Mouse (Mus musculus) hindbrain, embryonic 11.5 days (tissue): ENCODE data around the gene Gmcl1. TPM values are rescaled to one million over a fixed set of nuclear protein-coding genes. Genes with fewer than 3 reads are reported as not detected.

Source experiments
- ATAC-seq: fragments of 200-750 bp; cut with Nextera tagmentation; 2 replicates; pipeline ENCODE4 v1.8.0; 2017; ENCODE audit warnings: mild to moderate bottlenecking, moderate TSS enrichment, moderate library complexity; ENCODE audit not compliant: low FRiP score
- DNase-seq: peaks from one replicate; pipeline ENCODE4 v3.0.0-alpha.2; 2015; ENCODE audit warnings: low spot score
- H3K27ac ChIP-seq: fragments of 300-500 bp; sonication (generic); 2 replicates; pipeline ENCODE4 v1.5.1; 2014; ENCODE audit warnings: mild to moderate bottlenecking, low read depth, low read length
- H3K27me3 ChIP-seq: fragments of 300-500 bp; sonication (generic); 2 replicates; pipeline ENCODE4 v1.6.1; 2014; ENCODE audit warnings: mild to moderate bottlenecking, low read length, moderate library complexity, mixed read lengths; ENCODE audit not compliant: control insufficient read depth, insufficient read depth
- H3K36me3 ChIP-seq: fragments of 300-500 bp; sonication (generic); 2 replicates; pipeline ENCODE4 v1.6.1; 2014; ENCODE audit warnings: mild to moderate bottlenecking, low read length, moderate library complexity, mixed read lengths; ENCODE audit not compliant: control insufficient read depth, insufficient read depth
- H3K4me1 ChIP-seq: fragments of 300-500 bp; sonication (generic); replicated peaks from 2 replicates; pipeline ENCODE4 v1.6.1; 2014; ENCODE audit warnings: low read length, mixed read lengths; ENCODE audit not compliant: control insufficient read depth, insufficient read depth
- H3K4me2 ChIP-seq: fragments of 300-500 bp; sonication (generic); replicated peaks from 2 replicates; pipeline ENCODE4 v1.6.1; 2014; ENCODE audit warnings: mild to moderate bottlenecking, low read depth, low read length
- H3K4me3 ChIP-seq: fragments of 300-500 bp; sonication (generic); 2 replicates; pipeline ENCODE4 v1.5.1; 2014; ENCODE audit warnings: low read depth, low read length
- H3K9ac ChIP-seq: fragments of 300-500 bp; sonication (generic); 2 replicates; pipeline ENCODE4 v1.6.1; 2014; ENCODE audit warnings: low read depth, low read length
- H3K9me3 ChIP-seq: fragments of 300-500 bp; sonication (generic); 2 replicates; pipeline ENCODE4 v1.6.1; 2016; ENCODE audit warnings: low read length; ENCODE audit not compliant: control insufficient read depth
- WGBS: fragments of 180-500 bp; shearing (Covaris S2); extraction: QIAGEN DNeasy Blood & Tissue Kit; methylation state at CpG from one replicate; pipeline ENCODE4 v1.1.7; 2014; 5-methylcytosine and 5-hydroxymethylcytosine counted together
- polyA plus RNA-seq: library from polyadenylated mRNA; unstranded; fragments of >200 nt; fragmentation: Nextera tagmentation; extraction: Ambion mirVana; gene quantifications from 2 replicates; pipeline ENCODE4 v1.2.1, GENCODE M21; 2014

Gmcl1 gene
- polyA plus RNA-seq = 51.5 and 54.1 TPM in 2 replicates

DNA sequence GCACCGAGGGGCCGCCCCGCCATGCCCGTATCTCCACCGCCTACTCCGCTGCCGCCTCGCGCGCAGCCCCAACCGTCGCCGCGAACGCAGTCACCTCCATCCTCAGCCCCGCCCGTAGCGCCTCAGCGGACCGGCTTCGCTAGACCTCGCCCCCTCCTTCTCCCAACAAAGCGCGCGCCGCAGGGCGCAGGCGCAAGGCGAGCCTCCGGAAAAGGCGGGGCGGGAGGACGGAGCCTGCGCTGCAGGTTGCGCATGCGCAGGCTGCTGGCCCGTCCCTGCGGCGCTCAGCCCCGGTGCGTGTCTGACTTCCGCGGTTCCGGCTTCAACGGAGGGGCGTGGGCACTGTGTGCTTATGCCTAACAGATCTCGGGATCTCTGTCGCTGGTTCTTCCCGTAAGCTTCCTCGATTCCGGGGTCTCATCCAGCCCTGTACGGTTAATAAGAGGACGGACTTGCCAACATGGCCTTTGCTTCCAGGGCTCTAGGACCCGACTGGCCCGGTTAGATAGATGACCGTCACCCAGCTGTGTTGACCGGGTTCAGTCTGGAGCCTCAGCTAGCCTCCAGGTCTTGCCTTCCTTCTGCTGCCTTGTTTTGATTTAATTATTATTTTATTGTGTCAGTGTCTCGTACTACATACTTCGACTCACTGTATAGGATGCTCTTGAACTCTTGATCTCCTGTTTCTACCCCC, at the start of gene Gmcl1:
Gmcl1 (minus strand) TSS at position 201 of the 694 bp plus-strand sequence.
- Histone ChIP-seq H3K9ac (peak within 1 kb of the TSS; percentile 89), H3K27me3 (no peaks in the 10 kb centered on the region), H3K4me2 (peak within 1 kb of the TSS; percentile 88), H3K27ac (peak within 1 kb of the TSS; percentile 87), H3K36me3 (no peaks in the 10 kb centered on the region), H3K4me3 (peak within 1 kb of the TSS; percentile 90), H3K9me3 (no peaks in the 10 kb centered on the region), H3K4me1 (no peaks in the 10 kb centered on the region)
- DNase-seq (peak; percentile 99), ATAC-seq (peak; percentile 94)
- 1% methylated on average over 54 of the region's 59 CpGs for WGBS

DNA sequence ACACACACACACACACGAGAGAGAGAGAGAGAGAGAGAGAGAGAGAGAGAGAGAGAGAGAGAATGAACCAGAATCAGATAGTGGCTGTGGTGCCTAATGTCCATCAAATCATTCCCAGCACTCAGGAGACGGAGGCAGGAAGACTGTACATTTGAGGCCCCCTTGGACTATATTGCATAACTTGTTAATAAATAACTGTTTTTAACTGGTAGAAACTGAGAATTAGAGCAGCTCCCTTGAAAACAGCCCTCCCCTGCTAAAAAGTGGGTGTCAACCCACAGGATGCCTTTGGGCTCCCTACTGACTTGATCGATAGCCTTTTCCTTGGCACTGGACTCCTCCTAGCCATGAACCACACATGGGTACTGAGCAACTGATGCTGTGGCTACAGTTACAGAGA, 49.2 kb upstream of the Gmcl1 start:
- ATAC-seq = no peak
- WGBS = 91% methylated on average over 2 of the region's 3 CpGs

DNA sequence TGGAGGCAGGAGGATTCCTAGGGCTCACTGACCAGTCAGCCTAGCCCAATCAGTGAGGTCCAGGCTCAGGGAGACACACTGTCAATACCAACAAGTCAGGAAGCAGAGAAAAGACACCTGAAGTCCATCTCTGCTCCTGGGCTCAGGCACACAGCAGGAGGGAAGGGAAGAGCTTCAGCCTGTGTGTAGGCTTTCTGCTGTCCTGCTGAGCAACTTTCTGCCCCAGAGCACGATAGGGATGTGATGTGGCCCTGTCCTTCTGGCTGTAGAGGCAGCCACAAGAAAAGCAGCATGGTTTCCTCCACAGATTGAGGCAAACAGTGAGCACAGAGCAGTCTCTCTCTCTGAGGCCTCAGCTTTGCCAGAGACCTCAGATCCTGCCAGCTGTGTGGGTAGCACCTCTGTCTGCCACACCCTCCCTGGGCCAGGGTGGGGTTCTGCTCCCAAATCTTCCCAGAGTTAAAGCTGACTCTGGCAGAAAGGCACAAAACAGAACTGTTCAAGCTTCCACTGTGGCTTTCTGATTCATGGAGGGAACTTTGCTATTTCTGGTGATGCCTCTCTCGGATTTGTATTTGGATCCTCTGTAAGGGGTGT, 48.3 kb upstream of the Gmcl1 start:
- no peaks in the 10 kb centered on the region for H3K27me3 ChIP-seq
- no peak overlapping the region for H3K27ac ChIP-seq
- no peaks in the 10 kb centered on the region for H3K36me3 ChIP-seq
- H3K9ac ChIP-seq = no peak overlapping the region
- no peaks in the 10 kb centered on the region for H3K9me3 ChIP-seq
- no peaks in the 10 kb centered on the region for H3K4me1 ChIP-seq
- no peak overlapping the region for H3K4me3 ChIP-seq
- DNase-seq (no peak), ATAC-seq (no peak)
- H3K4me2 ChIP-seq = no peak overlapping the region
- WGBS = 41% methylated on average over 2 of the region's 2 CpGs

More for the DNA sequence above, 49.2 kb upstream of the Gmcl1 start:
- Histone ChIP-seq H3K4me1 (no peaks in the 10 kb centered on the region), H3K27me3 (no peaks in the 10 kb centered on the region), H3K4me2 (no peak overlapping the region), H3K36me3 (no peaks in the 10 kb centered on the region), H3K9me3 (no peaks in the 10 kb centered on the region), H3K27ac (no peak overlapping the region), H3K9ac (no peak overlapping the region), H3K4me3 (no peak overlapping the region)
- DNase-seq = no peak

DNA sequence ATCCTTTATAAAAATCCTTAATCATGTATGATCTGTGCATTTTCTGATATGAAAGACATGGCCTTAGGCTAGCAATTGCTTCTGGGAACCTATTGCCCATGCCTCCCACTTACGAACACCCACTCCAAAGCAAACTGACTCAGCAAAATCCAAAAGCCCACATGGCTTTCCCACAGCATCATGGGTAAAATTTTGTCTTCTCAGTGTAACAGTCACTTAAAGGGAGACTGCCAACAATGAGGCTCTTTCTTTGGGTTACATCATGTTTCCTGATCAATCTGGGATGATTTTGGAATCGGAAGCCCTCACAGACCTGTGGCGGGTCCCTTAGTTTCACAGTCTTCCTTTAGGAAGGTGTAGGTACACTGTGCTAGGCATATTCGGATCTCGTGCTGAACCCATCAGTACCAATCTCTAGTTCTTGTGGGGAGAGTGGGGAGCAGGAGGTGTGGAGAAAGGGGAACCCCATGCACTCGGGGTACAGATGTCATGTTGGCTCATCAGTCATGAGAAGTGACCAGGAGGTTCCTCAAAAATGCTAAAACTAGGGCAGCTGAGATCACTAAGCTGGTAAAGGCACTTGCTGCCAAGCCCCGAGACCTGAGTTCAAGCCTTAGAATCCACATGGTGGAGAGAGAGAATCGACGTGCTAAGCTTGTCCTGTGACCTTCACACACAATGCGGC, 45.9 kb upstream of the Gmcl1 start:
- 89% methylated on average over 10 of the region's 10 CpGs for WGBS

DNA sequence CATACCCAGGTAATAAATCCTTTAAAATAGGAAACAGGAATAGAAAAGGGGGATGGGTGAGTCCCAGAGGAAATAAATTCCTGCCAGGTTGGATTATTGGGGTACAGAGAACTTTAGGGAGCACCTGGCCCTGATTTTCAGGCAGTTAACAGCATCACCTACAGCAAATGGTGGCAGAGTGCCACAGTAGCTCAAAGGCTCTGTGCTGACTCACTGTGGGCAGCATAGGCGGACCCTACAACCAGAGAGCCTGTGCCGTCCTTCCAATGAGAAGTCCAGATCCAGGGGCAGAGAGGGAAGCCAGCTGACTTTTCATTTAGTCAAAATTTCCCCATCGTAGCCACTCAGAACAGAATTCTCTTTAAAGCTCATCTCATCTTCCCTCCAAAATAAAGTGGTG, 44.0 kb upstream of the Gmcl1 start:
- Histone ChIP-seq H3K4me1 (no peaks in the 10 kb centered on the region), H3K9ac (no peak overlapping the region), H3K36me3 (no peaks in the 10 kb centered on the region), H3K9me3 (no peaks in the 10 kb centered on the region), H3K4me3 (no peak overlapping the region), H3K27me3 (no peaks in the 10 kb centered on the region), H3K27ac (no peak overlapping the region), H3K4me2 (no peak overlapping the region)
- WGBS = 74% methylated on average over 3 of the region's 3 CpGs
- DNase-seq (no peak), ATAC-seq (no peak)

More for the DNA sequence above, 45.9 kb upstream of the Gmcl1 start:
- H3K4me2 ChIP-seq = no peak overlapping the region
- ATAC-seq = no peak
- no peaks in the 10 kb centered on the region for H3K27me3 ChIP-seq
- H3K4me1 ChIP-seq = no peaks in the 10 kb centered on the region
- no peak overlapping the region for H3K9ac ChIP-seq
- H3K27ac ChIP-seq = no peak overlapping the region
- no peak overlapping the region for H3K4me3 ChIP-seq
- DNase-seq = no peak
- no peaks in the 10 kb centered on the region for H3K9me3 ChIP-seq
- H3K36me3 ChIP-seq = no peaks in the 10 kb centered on the region

DNA sequence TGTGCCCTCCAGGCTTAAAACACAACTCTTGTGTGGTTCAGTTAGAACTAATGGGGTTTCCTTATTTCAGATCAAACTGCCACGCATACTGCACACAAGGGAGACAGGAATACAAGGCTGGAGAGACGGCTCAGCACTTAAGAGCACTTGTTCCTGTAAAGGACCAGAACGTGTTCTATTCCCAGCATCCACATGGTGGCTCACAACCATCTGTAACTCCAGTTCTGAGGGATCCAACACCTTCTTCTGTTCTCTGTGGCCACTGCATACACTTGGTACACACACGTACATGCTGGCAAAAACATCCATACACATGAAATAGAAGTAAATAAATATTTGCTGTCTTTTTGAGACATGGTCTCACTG, 43.5 kb upstream of the Gmcl1 start:
- no peak for DNase-seq
- H3K4me3 ChIP-seq = no peak overlapping the region
- no peaks in the 10 kb centered on the region for H3K9me3 ChIP-seq
- no peaks in the 10 kb centered on the region for H3K36me3 ChIP-seq
- no peaks in the 10 kb centered on the region for H3K4me1 ChIP-seq
- no peak overlapping the region for H3K9ac ChIP-seq
- H3K27me3 ChIP-seq = no peaks in the 10 kb centered on the region
- WGBS = 69% methylated on average over 4 of the region's 4 CpGs
- no peak overlapping the region for H3K27ac ChIP-seq
- no peak for ATAC-seq
- H3K4me2 ChIP-seq = no peak overlapping the region

DNA sequence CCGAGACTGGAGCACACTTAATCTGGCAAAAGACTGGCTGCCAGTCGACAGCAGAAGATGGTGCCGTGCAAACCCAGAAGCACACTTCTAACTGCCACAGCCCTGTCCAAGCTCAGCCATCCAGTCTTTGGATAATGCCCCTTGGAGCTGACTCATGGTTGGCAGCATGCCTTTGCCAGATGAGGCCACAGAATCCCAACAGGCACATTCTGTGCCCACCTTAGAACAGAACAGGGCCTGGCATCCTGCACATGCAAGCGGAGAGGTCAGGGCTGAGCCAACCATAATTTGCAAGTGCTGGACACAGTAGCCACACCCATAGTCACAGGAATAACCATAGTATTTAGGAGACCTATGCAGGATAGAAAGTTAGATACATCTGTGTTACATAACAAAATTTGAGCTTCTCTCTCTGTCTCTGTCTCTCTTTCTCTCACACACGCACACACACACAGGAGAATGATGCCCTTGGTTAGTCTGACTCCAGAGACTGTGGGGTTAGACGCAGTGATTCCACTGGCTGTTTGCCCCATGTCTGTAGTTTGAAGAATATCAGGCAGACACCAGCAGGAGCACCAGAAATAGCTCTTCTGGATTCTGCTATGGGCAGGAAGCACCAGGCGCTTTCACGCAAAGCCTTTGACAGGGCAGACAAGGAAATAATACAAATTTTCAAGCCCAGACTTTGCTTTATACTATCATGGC, 43.0 kb upstream of the Gmcl1 start:
- H3K4me3 ChIP-seq = no peak overlapping the region
- no peak overlapping the region for H3K9ac ChIP-seq
- H3K9me3 ChIP-seq = no peaks in the 10 kb centered on the region
- WGBS = 93% methylated on average over 8 of the region's 8 CpGs
- no peak overlapping the region for H3K27ac ChIP-seq
- H3K4me2 ChIP-seq = no peak overlapping the region
- no peak for DNase-seq
- no peaks in the 10 kb centered on the region for H3K27me3 ChIP-seq
- H3K4me1 ChIP-seq = no peaks in the 10 kb centered on the region
- no peaks in the 10 kb centered on the region for H3K36me3 ChIP-seq
- no peak for ATAC-seq

DNA sequence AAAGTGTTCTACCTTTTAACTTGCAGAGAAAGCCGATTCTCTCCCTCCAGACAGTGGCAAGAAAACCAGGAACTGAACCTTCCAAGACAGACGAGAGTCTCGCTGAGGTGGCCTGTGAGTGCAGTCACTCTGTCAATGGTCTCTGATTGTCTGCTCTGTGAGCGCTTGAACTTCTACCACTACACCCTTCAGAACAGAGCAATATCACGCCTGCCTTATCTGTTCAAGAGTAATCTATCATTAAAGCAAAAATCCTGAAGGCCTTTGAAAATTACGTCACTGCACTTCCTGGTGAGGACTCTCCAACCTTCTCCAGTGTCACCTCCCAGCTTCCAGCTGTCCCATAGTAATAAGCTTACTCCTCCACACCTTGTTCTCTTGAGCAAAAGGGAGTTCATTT, 41.8 kb upstream of the Gmcl1 start:
- H3K4me2 ChIP-seq = no peak overlapping the region
- 87% methylated on average over 6 of the region's 6 CpGs for WGBS
- H3K4me1 ChIP-seq = no peaks in the 10 kb centered on the region
- DNase-seq (no peak), ATAC-seq (no peak)
- no peak overlapping the region for H3K4me3 ChIP-seq
- no peaks in the 10 kb centered on the region for H3K36me3 ChIP-seq
- H3K27me3 ChIP-seq = no peaks in the 10 kb centered on the region
- no peak overlapping the region for H3K9ac ChIP-seq
- no peak overlapping the region for H3K27ac ChIP-seq
- no peaks in the 10 kb centered on the region for H3K9me3 ChIP-seq
